Mouse (Mus musculus) midbrain, postnatal 0 days (tissue): Measurements from ENCODE around the gene Brsk1. TPM values are rescaled to one million over a fixed set of nuclear protein-coding genes. Genes with fewer than 3 reads are reported as not detected.

Experiments used
- ATAC-seq: fragments of 200-750 bp; cut with Nextera tagmentation; 2 replicates; pipeline ENCODE4 v1.8.0; 2017; ENCODE audit warnings: moderate number of reproducible peaks, mild to moderate bottlenecking, moderate TSS enrichment, moderate library complexity; ENCODE audit not compliant: low FRiP score
- DNase-seq: peaks from one replicate; pipeline ENCODE4 v3.0.0-alpha.2; 2015; ENCODE audit warnings: low spot score
- H3K27ac ChIP-seq: fragments of 300-500 bp; sonication (generic); 2 replicates; pipeline ENCODE4 v1.5.1; 2014; ENCODE audit warnings: low read depth, mild to moderate bottlenecking, low read length, mixed read lengths
- H3K27me3 ChIP-seq: fragments of 300-500 bp; sonication (generic); 2 replicates; pipeline ENCODE4 v1.6.1; 2014; ENCODE audit warnings: low read length, control low read depth, mixed read lengths; ENCODE audit not compliant: insufficient read depth
- H3K36me3 ChIP-seq: fragments of 300-500 bp; sonication (generic); 2 replicates; pipeline ENCODE4 v1.6.1; 2014; ENCODE audit warnings: low read length, control low read depth, mixed read lengths; ENCODE audit not compliant: insufficient read depth
- H3K4me1 ChIP-seq: fragments of 300-500 bp; sonication (generic); 2 replicates; pipeline ENCODE4 v1.6.1; 2014; ENCODE audit warnings: mild to moderate bottlenecking, control low read depth, antibody characterized with exemption, low read length, mixed read lengths; ENCODE audit not compliant: insufficient read depth
- H3K4me2 ChIP-seq: fragments of 300-500 bp; sonication (generic); 2 replicates; pipeline ENCODE4 v1.6.1; 2014; ENCODE audit warnings: low read depth, mild to moderate bottlenecking, low read length, mixed read lengths; ENCODE audit not compliant: poor library complexity, severe bottlenecking
- H3K4me3 ChIP-seq: fragments of 300-500 bp; sonication (generic); 2 replicates; pipeline ENCODE4 v1.5.1; 2014; ENCODE audit warnings: low read depth, mild to moderate bottlenecking, low read length, moderate library complexity
- H3K9ac ChIP-seq: fragments of 300-500 bp; sonication (generic); replicated peaks from 2 replicates; pipeline ENCODE4 v1.6.1; 2014; ENCODE audit warnings: mild to moderate bottlenecking, low read length, moderate library complexity, mixed read lengths; ENCODE audit not compliant: poor library complexity, severe bottlenecking
- H3K9me3 ChIP-seq: fragments of 300-500 bp; sonication (generic); 2 replicates; pipeline ENCODE4 v1.6.1; 2016; ENCODE audit warnings: low read length, control low read depth
- CTCF ChIP-seq: IDR thresholded peaks from 2 replicates; pipeline ENCODE4 v1.5.1; 2016; ENCODE audit warnings: antibody characterized with exemption, mild to moderate bottlenecking
- WGBS: fragments of 180-500 bp; shearing (Covaris S2); extraction: QIAGEN DNeasy Blood & Tissue Kit; methylation state at CpG from one replicate; pipeline ENCODE4 v1.1.7; 2014; 5-methylcytosine and 5-hydroxymethylcytosine counted together
- polyA plus RNA-seq: library from polyadenylated mRNA; unstranded; fragments of >200 nt; fragmentation: Nextera tagmentation; extraction: Ambion mirVana; gene quantifications from 2 replicates; pipeline ENCODE4 v1.2.1, GENCODE M21; 2015
- total RNA-seq: library from RNA; depleted of rRNA; stranded (reverse); fragments of >200 nt; gene quantifications from 2 replicates; pipeline ENCODE4 v1.2.3, GENCODE M21; 2014; rRNA removed

Gene Brsk1
- total and polyA plus RNA-seq, 2 experiments from 2014 or later = 7.2 to 226 TPM

DNA sequence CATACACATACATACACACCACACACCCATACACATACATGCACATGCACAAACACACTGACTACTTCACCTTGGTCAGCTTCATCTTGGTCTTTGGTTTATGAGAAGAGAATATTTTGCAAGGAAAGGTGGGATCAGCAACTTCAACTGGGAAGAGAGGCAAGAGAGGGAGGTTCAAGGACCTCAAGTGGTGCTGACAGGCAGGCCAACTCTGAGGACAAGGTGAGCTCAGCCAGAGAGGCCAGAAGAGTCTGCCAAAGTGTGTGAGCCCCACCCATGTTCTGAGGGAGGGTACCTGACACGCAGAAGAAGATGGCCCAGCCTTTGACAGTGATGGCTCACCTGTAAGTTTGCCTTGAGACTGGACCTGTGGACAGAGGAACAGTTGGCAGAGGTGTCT, 69.3 kb downstream of the Brsk1 start:
- Histone ChIP-seq H3K36me3 (no peaks in the 10 kb centered on the region), H3K4me2 (no peak overlapping the region), H3K27ac (no peak overlapping the region), H3K9ac (no peak overlapping the region), H3K4me3 (no peak overlapping the region), H3K4me1 (no peaks in the 10 kb centered on the region), H3K27me3 (no peaks in the 10 kb centered on the region), H3K9me3 (no peaks in the 10 kb centered on the region)
- no peak for TF ChIP-seq CTCF
- DNase-seq (no peak), ATAC-seq (no peak)
- WGBS = 60% methylated on average over 1 of the region's 1 CpGs

GRCm38 (mm10) chr7:4764946-4765710, 74.7 kb downstream of the Brsk1 start:
- WGBS = 21% methylated on average over 4 of the region's 4 CpGs
- H3K27ac ChIP-seq = no peak overlapping the region
- H3K36me3 ChIP-seq = no peaks in the 10 kb centered on the region
- H3K4me3 ChIP-seq = no peak overlapping the region
- DNase-seq (no peak), ATAC-seq (no peak)
- no peaks in the 10 kb centered on the region for H3K27me3 ChIP-seq
- no peaks in the 10 kb centered on the region for H3K4me1 ChIP-seq
- no peak overlapping the region for H3K9ac ChIP-seq
- no peak for TF ChIP-seq CTCF
- no peak overlapping the region for H3K4me2 ChIP-seq
- no peaks in the 10 kb centered on the region for H3K9me3 ChIP-seq

Other genes with a start within 250 kb of the Brsk1 start
- 61.3 and 75.9 TPM in 2 replicates for gene Rdh13, start 245.0 kb upstream of the Brsk1 start, total RNA-seq
- 45.3 and 45.4 TPM in 2 replicates for gene Rdh13, start 245.0 kb upstream of the Brsk1 start, polyA plus RNA-seq
- 3.9 and 13.3 TPM in 2 replicates for gene Eps8l1, start 229.9 kb upstream of the Brsk1 start, total RNA-seq
- 5.2 and 7.4 TPM in 2 replicates for gene Eps8l1, start 229.9 kb upstream of the Brsk1 start, polyA plus RNA-seq
- 75.5 and 114 TPM in 2 replicates for gene Ppp1r12c, start 188.9 kb upstream of the Brsk1 start, total RNA-seq
- 34.6 and 35.0 TPM in 2 replicates for gene Ppp1r12c, start 188.9 kb upstream of the Brsk1 start, polyA plus RNA-seq
- 2.9 and 4.2 TPM in 2 replicates for gene Tnnt1, start 174.2 kb upstream of the Brsk1 start, total RNA-seq
- 3.3 and 4.1 TPM in 2 replicates for gene Tnnt1, start 174.2 kb upstream of the Brsk1 start, polyA plus RNA-seq
- gene Tnni3, start 166.4 kb upstream of the Brsk1 start, total RNA-seq = 4.1 TPM in 1 of 2 replicates, not detected in the other
- 1.4 and 1.7 TPM in 2 replicates for gene Tnni3, start 166.4 kb upstream of the Brsk1 start, polyA plus RNA-seq
- 0.80 and 2.4 TPM in 2 replicates for gene Dnaaf3, start 158.2 kb upstream of the Brsk1 start, total RNA-seq
- gene Dnaaf3, start 158.2 kb upstream of the Brsk1 start, polyA plus RNA-seq = 1.3 and 1.7 TPM in 2 replicates
- gene Syt5, start 143.1 kb upstream of the Brsk1 start, total RNA-seq = 84.7 and 147 TPM in 2 replicates
- gene Syt5, start 143.1 kb upstream of the Brsk1 start, polyA plus RNA-seq = 184 and 194 TPM in 2 replicates
- 2.4 and 3.6 TPM in 2 replicates for gene Ptprh, start 86.6 kb upstream of the Brsk1 start, total RNA-seq
- 1.1 and 1.3 TPM in 2 replicates for gene Ptprh, start 86.6 kb upstream of the Brsk1 start, polyA plus RNA-seq
- gene Tmem86b, start 59.2 kb upstream of the Brsk1 start, total RNA-seq = 12.4 and 17.4 TPM in 2 replicates
- gene Tmem86b, start 59.2 kb upstream of the Brsk1 start, polyA plus RNA-seq = 0.76 and 1.00 TPM in 2 replicates
- gene Ppp6r1, start 31.6 kb upstream of the Brsk1 start, total RNA-seq = 103 and 131 TPM in 2 replicates
- 7.7 and 10.1 TPM in 2 replicates for gene Ppp6r1, start 31.6 kb upstream of the Brsk1 start, polyA plus RNA-seq
- 247 TPM in 2 replicates for gene Hspbp1, start 5.5 kb upstream of the Brsk1 start, total RNA-seq
- 193 and 199 TPM in 2 replicates for gene Hspbp1, start 5.5 kb upstream of the Brsk1 start, polyA plus RNA-seq
- gene Tmem150b, start 34.6 kb downstream of the Brsk1 start, total RNA-seq = not detected in 2 replicates
- 0.23 TPM in 1 of 2 replicates, not detected in the other for gene Tmem150b, start 34.6 kb downstream of the Brsk1 start, polyA plus RNA-seq
- gene Kmt5c, start 49.5 kb downstream of the Brsk1 start, total RNA-seq = 38.9 and 48.8 TPM in 2 replicates
- gene Kmt5c, start 49.5 kb downstream of the Brsk1 start, polyA plus RNA-seq = 33.1 and 35.7 TPM in 2 replicates
- gene Cox6b2, start 62.5 kb downstream of the Brsk1 start, total RNA-seq = 6.8 and 12.1 TPM in 2 replicates
- 33.6 and 43.9 TPM in 2 replicates for gene Cox6b2, start 62.5 kb downstream of the Brsk1 start, polyA plus RNA-seq
- gene Fam71e2, start 80.7 kb downstream of the Brsk1 start, total RNA-seq = not detected in 2 replicates
- gene Fam71e2, start 80.7 kb downstream of the Brsk1 start, polyA plus RNA-seq = not detected in 2 replicates
- gene Il11, start 92.3 kb downstream of the Brsk1 start, total RNA-seq = 1.4 and 2.0 TPM in 2 replicates
- gene Il11, start 92.3 kb downstream of the Brsk1 start, polyA plus RNA-seq = 1.7 and 2.5 TPM in 2 replicates
- not detected in 2 replicates for gene Tmem190, start 92.3 kb downstream of the Brsk1 start, total RNA-seq
- 0.39 and 0.48 TPM in 2 replicates for gene Tmem190, start 92.3 kb downstream of the Brsk1 start, polyA plus RNA-seq
- gene Tmem238, start 99.1 kb downstream of the Brsk1 start, total RNA-seq = 14.6 and 16.6 TPM in 2 replicates
- gene Tmem238, start 99.1 kb downstream of the Brsk1 start, polyA plus RNA-seq = 16.0 and 18.2 TPM in 2 replicates
- 131 and 177 TPM in 2 replicates for gene Rpl28, start 102.3 kb downstream of the Brsk1 start, total RNA-seq
- 289 TPM in 2 replicates for gene Rpl28, start 102.3 kb downstream of the Brsk1 start, polyA plus RNA-seq
- gene Ube2s, start 122.0 kb downstream of the Brsk1 start, total RNA-seq = 264 and 276 TPM in 2 replicates
- gene Ube2s, start 122.0 kb downstream of the Brsk1 start, polyA plus RNA-seq = 207 and 210 TPM in 2 replicates
- gene Shisa7, start 154.1 kb downstream of the Brsk1 start, total RNA-seq = 51.4 and 68.5 TPM in 2 replicates
- gene Shisa7, start 154.1 kb downstream of the Brsk1 start, polyA plus RNA-seq = 9.3 and 10.1 TPM in 2 replicates
- 1.0 and 2.0 TPM in 2 replicates for gene Isoc2b, start 179.7 kb downstream of the Brsk1 start, total RNA-seq
- 3.7 and 5.8 TPM in 2 replicates for gene Isoc2b, start 179.7 kb downstream of the Brsk1 start, polyA plus RNA-seq
- gene Isoc2a, start 186.5 kb downstream of the Brsk1 start, total RNA-seq = 5.8 and 7.7 TPM in 2 replicates
- gene Isoc2a, start 186.5 kb downstream of the Brsk1 start, polyA plus RNA-seq = 0.38 and 0.52 TPM in 2 replicates
- gene Gm36210, start 215.9 kb downstream of the Brsk1 start, total RNA-seq = 0.57 TPM in 1 of 2 replicates, not detected in the other
- 0.32 and 0.43 TPM in 2 replicates for gene Gm36210, start 215.9 kb downstream of the Brsk1 start, polyA plus RNA-seq
- 10.6 and 12.3 TPM in 2 replicates for gene Zfp628, start 224.6 kb downstream of the Brsk1 start, total RNA-seq
- 5.1 and 5.6 TPM in 2 replicates for gene Zfp628, start 224.6 kb downstream of the Brsk1 start, polyA plus RNA-seq
- gene Nat14, start 231.4 kb downstream of the Brsk1 start, total RNA-seq = 44.8 and 49.7 TPM in 2 replicates
- gene Nat14, start 231.4 kb downstream of the Brsk1 start, polyA plus RNA-seq = 33.2 and 35.9 TPM in 2 replicates
- gene Ssc5d, start 235.2 kb downstream of the Brsk1 start, total RNA-seq = 1.9 and 3.4 TPM in 2 replicates
- gene Ssc5d, start 235.2 kb downstream of the Brsk1 start, polyA plus RNA-seq = 1.2 and 1.6 TPM in 2 replicates